Mouse (Mus musculus) kidney, postnatal 14 days (tissue): Measurements from ENCODE around the gene Ivd.

Experiments used
- DNase-seq: peaks from one replicate; pipeline ENCODE4 v3.0.0; 2022; ENCODE audit warnings: mixed read lengths

Ivd gene

GRCm38 (mm10) chr2:118861454-118862339 is at the start of gene Ivd:
TSS of gene Ivd (plus strand) at chr2:118861954.
- peak; percentile 96 for DNase-seq

DNA sequence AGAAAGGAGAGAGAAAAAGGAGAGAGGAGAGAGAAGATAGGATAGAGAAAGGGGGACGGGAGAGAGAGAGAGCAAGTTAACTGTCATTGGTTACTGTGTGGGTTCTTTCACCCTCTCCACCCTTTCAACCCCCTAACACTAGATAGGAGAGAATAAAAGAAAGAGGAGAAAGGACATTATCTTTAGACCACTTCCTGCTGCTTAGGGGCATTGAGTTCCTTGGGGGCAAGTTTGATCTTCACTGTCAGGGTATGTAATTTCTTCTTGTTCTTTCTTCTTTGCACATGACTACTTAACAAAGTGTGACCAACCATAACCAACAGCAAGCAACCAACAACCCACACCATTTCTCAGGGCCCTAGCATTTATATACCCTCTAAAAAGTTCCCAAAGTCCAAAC is 49.0 kb upstream of the Ivd start:
- DNase-seq: no peak

DNA sequence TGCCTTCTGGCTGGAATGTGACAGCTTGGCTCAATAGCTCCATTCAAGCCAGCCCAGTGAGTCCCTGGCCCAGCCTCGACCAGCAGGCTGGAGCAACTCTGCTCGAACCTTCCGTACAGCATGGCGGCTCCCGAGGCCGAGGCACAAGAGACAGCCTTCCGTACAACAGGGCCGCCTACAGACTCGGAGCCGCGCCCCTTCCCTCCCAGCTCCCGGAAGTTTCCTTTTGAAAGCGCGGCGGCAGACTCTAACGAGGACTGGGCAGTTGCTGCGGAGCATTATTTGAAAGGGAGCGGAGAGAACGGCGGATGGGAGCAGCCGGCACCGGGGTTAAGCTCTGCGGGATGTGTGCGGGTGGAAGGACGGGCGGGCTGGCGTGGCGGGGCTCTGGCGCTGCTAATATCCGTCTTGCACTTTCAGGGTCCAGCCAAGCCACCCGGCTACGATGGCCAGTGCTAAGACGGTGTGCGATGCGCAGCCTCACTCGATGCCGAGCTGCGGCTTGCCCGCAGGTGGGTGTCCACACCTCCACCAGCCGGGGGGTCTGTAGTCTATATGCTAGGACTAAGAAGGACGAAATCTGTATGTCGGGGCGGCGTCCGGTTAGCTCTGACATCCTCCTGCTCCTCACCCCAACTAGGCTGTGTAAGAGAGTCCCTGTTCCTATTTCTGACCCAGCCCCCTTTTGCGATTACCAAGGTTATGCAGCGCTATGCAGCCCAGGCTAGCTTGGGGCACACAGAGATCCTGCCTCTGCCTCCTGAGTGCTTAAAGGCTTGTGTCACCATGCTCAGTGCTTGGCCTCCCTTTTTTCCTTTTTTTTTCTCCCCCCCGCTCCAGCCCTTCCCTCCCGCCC is 47.5 kb upstream of the Ivd start, which contains the start of gene Knstrn:
Knstrn (plus strand) TSS at position 23 of the 856 bp plus-strand sequence.
- peak; percentile 92 for DNase-seq

GRCm38 (mm10) chr2:118822800-118823199 is 39.0 kb upstream of the Ivd start:
- DNase-seq: no peak

GRCm38 (mm10) chr2:118824396-118824795 is 37.4 kb upstream of the Ivd start:
- no peak for DNase-seq

- no peak for DNase-seq
These were observed 32.7 kb upstream of the Ivd start for GRCm38 (mm10) chr2:118829096-118829495.

DNA sequence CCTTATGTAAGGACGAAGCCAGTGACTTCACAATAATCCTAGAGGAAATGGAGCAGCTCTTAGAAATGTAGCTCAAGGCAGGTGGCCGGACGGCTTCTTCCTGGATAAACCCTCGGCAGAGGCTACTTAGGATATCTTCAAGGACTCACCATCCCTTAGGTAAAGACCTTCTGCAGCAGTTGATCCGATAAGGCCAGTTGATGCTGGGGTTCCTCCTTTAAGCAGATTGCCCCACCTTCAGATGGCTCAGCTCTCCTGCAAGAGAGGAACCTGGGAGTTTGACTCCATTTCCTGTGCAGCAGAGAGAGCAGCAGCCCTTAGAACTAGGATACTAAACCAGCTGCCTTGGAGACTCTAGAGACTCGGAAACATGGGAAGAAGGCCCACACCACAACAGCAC is 27.7 kb upstream of the Ivd start:
- DNase-seq: no peak

GRCm38 (mm10) chr2:118835115-118835514 is 26.6 kb upstream of the Ivd start:
- no peak for DNase-seq

GRCm38 (mm10) chr2:118838330-118838729 is 23.4 kb upstream of the Ivd start:
- no peak for DNase-seq

DNA sequence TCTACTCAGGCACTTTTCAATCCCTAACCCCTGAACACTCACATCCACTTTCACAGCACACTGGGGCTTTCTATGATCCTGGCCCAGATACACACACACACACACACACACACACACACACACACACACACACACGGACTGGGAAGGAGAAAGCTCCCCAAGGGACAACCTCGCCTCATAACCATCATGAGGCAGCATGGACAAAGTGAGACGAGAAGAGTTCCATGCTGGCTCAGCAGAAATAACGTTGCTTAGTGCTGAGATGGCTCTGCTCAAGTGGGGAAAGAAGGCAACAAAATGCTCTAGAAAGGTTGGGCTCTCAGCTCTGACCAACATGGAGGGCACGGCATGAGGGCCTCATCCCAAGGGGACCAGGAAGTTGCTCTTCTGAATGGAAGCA is 20.6 kb upstream of the Ivd start:
- no peak for DNase-seq

- no peak for DNase-seq
These were observed 20.0 kb upstream of the Ivd start for GRCm38 (mm10) chr2:118841774-118842173.

GRCm38 (mm10) chr2:118844427-118844826 is 17.3 kb upstream of the Ivd start:
- DNase-seq: no peak

- peak; percentile 53 for DNase-seq
These were observed 15.5 kb upstream of the Ivd start for GRCm38 (mm10) chr2:118846246-118846645.

DNA sequence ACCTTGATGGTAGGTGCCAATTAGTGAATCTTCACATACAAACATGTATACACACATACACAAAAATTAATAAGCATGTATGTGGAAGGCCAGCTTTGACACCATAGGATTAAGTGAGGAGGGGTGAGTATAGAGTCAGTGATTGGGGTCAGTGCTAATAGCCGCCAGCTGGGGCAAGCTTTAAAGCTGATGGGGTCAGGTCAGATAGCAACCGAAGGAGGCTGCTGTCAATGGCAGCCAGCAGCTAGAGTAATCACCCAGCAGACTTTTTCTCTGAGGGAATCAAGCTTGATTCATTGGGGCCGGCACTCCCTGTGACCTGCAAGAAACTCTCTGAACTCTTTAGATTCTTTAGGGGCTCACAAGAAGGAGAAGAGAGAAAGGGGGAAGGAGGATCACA is 10.0 kb upstream of the Ivd start:
- no peak for DNase-seq

GRCm38 (mm10) chr2:118862340-118862675 is 554 bp downstream of the Ivd start:
- DNase-seq: no peak

- DNase-seq: no peak
These were observed 8.8 kb downstream of the Ivd start for GRCm38 (mm10) chr2:118870601-118871000.

DNA sequence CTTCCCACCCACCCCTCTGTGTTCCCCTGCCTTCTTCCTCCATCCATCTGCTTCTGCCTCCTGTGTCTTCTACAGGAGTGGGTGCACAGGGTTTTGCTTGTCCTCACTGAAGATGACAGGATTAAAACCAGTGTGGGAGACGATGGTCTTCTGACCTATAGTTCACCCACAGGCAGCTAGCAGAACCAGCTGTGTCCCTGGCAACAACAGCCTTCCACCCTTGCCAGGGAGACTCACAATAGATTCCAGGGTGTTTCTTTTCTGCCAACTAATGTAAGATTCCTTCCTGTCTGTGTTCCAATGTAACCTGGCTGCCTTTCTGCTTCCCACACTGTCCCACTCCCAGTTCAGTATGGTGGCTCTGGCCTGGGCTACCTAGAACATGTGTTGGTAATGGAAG is 9.3 kb downstream of the Ivd start:
- no peak for DNase-seq

- no peak for DNase-seq
These were observed 11.3 kb downstream of the Ivd start for GRCm38 (mm10) chr2:118873018-118873417.

- no peak for DNase-seq
These were observed 12.2 kb downstream of the Ivd start for GRCm38 (mm10) chr2:118873890-118874430.

GRCm38 (mm10) chr2:118875316-118875715 is 13.6 kb downstream of the Ivd start:
- DNase-seq: no peak

GRCm38 (mm10) chr2:118876453-118876852 is 14.7 kb downstream of the Ivd start:
- DNase-seq: no peak

- DNase-seq: peak; percentile 46
These were observed 19.3 kb downstream of the Ivd start for GRCm38 (mm10) chr2:118881019-118881418.

GRCm38 (mm10) chr2:118881956-118882355 is 20.2 kb downstream of the Ivd start:
- DNase-seq: no peak
